10 mouse cellular contexts compared by ENCODE assay signal in genomic region chr12:21481644-21482043, GRCm38 (mm10).
"Had no signal": no experiment of that assay in that cellular context is flagged by ENCODE, and none has a peak within 500 bp of the region (broad histone marks: within the 10 kb centered on the region; RNA-seq: fewer than 3 reads in every experiment).

No protein-coding gene starts in this region.

- DNase-seq: kidney, adult 18-20 months; kidney, adult 9 months; kidney, postnatal 14 days; kidney, postnatal 4 days; liver, postnatal 0 days; right cerebral cortex, adult 18-20 months; right cerebral cortex, postnatal 14 days; right cerebral cortex, postnatal 4 days; spleen, adult 18-20 months; thymus, postnatal 36 days had no signal
